Comparison of ENCODE assay signal across 9 mouse cellular contexts in genomic region chr13:19619216-19619927, GRCm38 (mm10). TPM values are rescaled to one million over a fixed set of nuclear protein-coding genes. Genes with fewer than 3 reads are reported as not detected.
DNase-seq lines count a peak whose midpoint lies in the region; ATAC-seq and TF ChIP-seq lines count a peak whose summit lies in the region.
"Had no signal": no experiment of that assay in that cellular context is flagged by ENCODE, and none has a peak within 500 bp of the region (broad histone marks: within the 10 kb centered on the region; RNA-seq: fewer than 3 reads in every experiment).

Gene Epdr1, minus strand, starts transcription at chr13:19619927.

- peak within 1 kb of the TSS; percentile 78 for H3K27ac ChIP-seq in bone marrow, adult 2 months (ENCODE audit: control insufficient read depth, insufficient read depth, low read depth, low read length, poor library complexity)
- H3K27ac ChIP-seq in embryonic fibroblast, embryonic 13.5 days (ENCODE audit: insufficient read depth, low read length): 0 out of 2 replicates have a peak within 1 kb of the TSS, but pooled peaks have one; percentile 22
- H3K27ac ChIP-seq in midbrain, postnatal 0 days (ENCODE audit: low read depth, low read length): peak within 1 kb of the TSS; percentile 88
- H3K27ac ChIP-seq in stomach, embryonic 15.5 days: peak within 1 kb of the TSS; percentile 26; the same call in 1 of the 2 replicates

- 1% methylated on average over 46 of the region's 46 CpGs for WGBS in bone marrow, adult 2 months
- WGBS in midbrain, postnatal 0 days: under 1% methylated on average over 45 of the region's 46 CpGs
- under 1% methylated on average over 46 of the region's 46 CpGs for WGBS in stomach, embryonic 15.5 days

- peak; percentile 47 for TF ChIP-seq CTCF in bone marrow, adult 2 months (IDR thresholded peaks at IDR 0.05; ENCODE audit: control insufficient read depth, insufficient read depth, low read length)
- peak; percentile 59; the same call in 1 of the 2 replicates for TF ChIP-seq CTCF in embryonic fibroblast, embryonic 13.5 days (IDR thresholded peaks at IDR 0.05; ENCODE audit: borderline replicate concordance, insufficient read depth, low read length)
- peak; percentile 85 for TF ChIP-seq CTCF in midbrain, postnatal 0 days (IDR thresholded peaks at IDR 0.05)

- no peaks in the 10 kb centered on the region for H3K36me3 ChIP-seq in midbrain, postnatal 0 days (ENCODE audit: insufficient read depth, low read length)
- H3K36me3 ChIP-seq in stomach, embryonic 15.5 days: no peaks in the 10 kb centered on the region

- ATAC-seq in midbrain, postnatal 0 days (ENCODE audit: low FRiP score): peak; percentile 86
- ATAC-seq in stomach, embryonic 15.5 days (ENCODE audit: insufficient read depth, low FRiP score, low read depth): peak; percentile 75

- DNase-seq in 3T3-L1 (ENCODE audit: low read depth, low spot score) (peak; percentile 88), liver (peak; percentile 71)
- DNase-seq in heart, adult 9 months (ENCODE audit: low spot score in 2 of 2): peak; percentile 24 to 31
- peak; percentile 51 for DNase-seq in kidney, adult 9 months
- DNase-seq in midbrain, postnatal 0 days (ENCODE audit: low spot score): peak; percentile 92

- no peaks in the 10 kb centered on the region for H3K9me3 ChIP-seq in midbrain, postnatal 0 days (ENCODE audit: low read length)
- H3K9me3 ChIP-seq in stomach, embryonic 15.5 days: no peaks in the 10 kb centered on the region

- no peaks in the 10 kb centered on the region for H3K4me1 ChIP-seq in bone marrow, adult 2 months (ENCODE audit: control insufficient read depth, insufficient read depth, low read length)
- no peaks in the 10 kb centered on the region for H3K4me1 ChIP-seq in embryonic fibroblast, embryonic 13.5 days (ENCODE audit: control insufficient read depth, insufficient read depth, low read length)
- H3K4me1 ChIP-seq in midbrain, postnatal 0 days (ENCODE audit: insufficient read depth, low read length): peaks cover 10% of the 10 kb centered on the region; the same call in 1 of the 2 replicates
- H3K4me1 ChIP-seq in stomach, embryonic 15.5 days: peaks cover 13% of the 10 kb centered on the region

- H3K4me2 ChIP-seq in midbrain, postnatal 0 days (ENCODE audit: low read depth, low read length, poor library complexity, severe bottlenecking): peak within 1 kb of the TSS; percentile 82
- peak within 1 kb of the TSS; percentile 98 for H3K4me2 ChIP-seq in stomach, embryonic 15.5 days

- TF ChIP-seq POLR2A in bone marrow, adult 2 months (IDR thresholded peaks at IDR 0.05; ENCODE audit: borderline replicate concordance, control insufficient read depth, low read depth, low read length): peak; percentile 46; the same call in 1 of the 2 replicates
- TF ChIP-seq POLR2A in embryonic fibroblast, embryonic 13.5 days (IDR thresholded peaks at IDR 0.05; ENCODE audit: low read depth, low read length): peak; percentile 70

- peak within 1 kb of the TSS; percentile 71 for H3K4me3 ChIP-seq in bone marrow, adult 2 months (replicated peaks; ENCODE audit: control insufficient read depth, low read depth, low read length)
- H3K4me3 ChIP-seq in embryonic fibroblast, embryonic 13.5 days (ENCODE audit: insufficient read depth, low read length): peak within 1 kb of the TSS; percentile 55
- peak within 1 kb of the TSS; percentile 86 for H3K4me3 ChIP-seq in midbrain, postnatal 0 days (ENCODE audit: low read depth, low read length)
- peak within 1 kb of the TSS; percentile 63 for H3K4me3 ChIP-seq in stomach, embryonic 15.5 days (replicated peaks)

- no peaks in the 10 kb centered on the region for H3K27me3 ChIP-seq in midbrain, postnatal 0 days (ENCODE audit: insufficient read depth, low read length)
- H3K27me3 ChIP-seq in stomach, embryonic 15.5 days (replicated peaks): peaks cover 10% of the 10 kb centered on the region; the same call in 1 of the 2 replicates

- peak within 1 kb of the TSS; percentile 88 for H3K9ac ChIP-seq in midbrain, postnatal 0 days (replicated peaks; ENCODE audit: low read length, poor library complexity, severe bottlenecking)
- H3K9ac ChIP-seq in stomach, embryonic 15.5 days: peak within 1 kb of the TSS; percentile 69

RNA-seq across cellular contexts. Expression of gene Epdr1, which starts in this region (rescaled TPM):
- 3.1 and 11.8 TPM in 2 replicates for polyA plus RNA-seq in bone marrow, adult 2 months (2011; ENCODE audit: insufficient read depth, insufficient read length, low replicate concordance, missing spikeins)
- polyA plus RNA-seq in embryonic fibroblast, embryonic 13.5 days (2011; ENCODE audit: insufficient read length, low read depth, missing spikeins): 38.9 and 47.2 TPM in 2 replicates
- total RNA-seq in midbrain, postnatal 0 days (2014; rRNA removed): 29.1 and 31.6 TPM in 2 replicates
- polyA plus RNA-seq in midbrain, postnatal 0 days (2015; fragmentation: Nextera tagmentation; extraction: Ambion mirVana): 32.9 and 33.5 TPM in 2 replicates
- 19.4 and 22.4 TPM in 2 replicates for polyA plus RNA-seq in stomach, embryonic 15.5 days (2015; fragmentation: Nextera tagmentation; extraction: Ambion mirVana)
- total RNA-seq: MEL had no signal

Comparison
In these comparisons a context has a peak if more than half of its experiments do, and no peak if none do; other contexts are left out.
1. Peak in every context shown above with its lines: DNase-seq, ATAC-seq, H3K4me3 ChIP-seq and H3K27ac ChIP-seq.
2. DNase-seq: peak in every context shown above with its lines; median percentile 92 in midbrain, postnatal 0 days; 88 in 3T3-L1; 71 in liver; 51 in kidney, adult 9 months; 28 in heart, adult 9 months.
3. H3K27ac ChIP-seq: peak in every context shown above with its lines; median percentile 88 in midbrain, postnatal 0 days; 78 in bone marrow, adult 2 months; 26 in stomach, embryonic 15.5 days; 22 in embryonic fibroblast, embryonic 13.5 days.